Mouse (Mus musculus): ENCODE measurements around the gene Clec2g. TPM values are rescaled to one million over a fixed set of nuclear protein-coding genes. Genes with fewer than 3 reads are reported as not detected.
"Not testable (repeated sequence)": the region's sequence is repeated elsewhere in the genome, so short reads cannot be mapped to it uniquely, and the experiment has no call there.

The Clec2g gene
- total and polyA plus RNA-seq, 2 experiments from 2014 or later: not detected

GRCm38 (mm10) chr6:128971394-128972039 is 37.3 kb downstream of the Clec2g start:
- no peak for TF ChIP-seq CTCF (IDR thresholded peaks at IDR 0.05)
- Histone ChIP-seq H3K4me3 (ENCODE audit: low read depth, low read length) (no peak overlapping the region), H3K27me3 (ENCODE audit: insufficient read depth, low read length) (no peaks in the 10 kb centered on the region), H3K9ac (replicated peaks; ENCODE audit: low read length, poor library complexity, severe bottlenecking) (no peak overlapping the region), H3K36me3 (ENCODE audit: insufficient read depth, low read length) (no peaks in the 10 kb centered on the region), H3K4me2 (ENCODE audit: low read depth, low read length, poor library complexity, severe bottlenecking) (no peak overlapping the region), H3K27ac (ENCODE audit: low read depth, low read length) (no peak overlapping the region), H3K9me3 (ENCODE audit: low read length) (no peaks in the 10 kb centered on the region), H3K4me1 (ENCODE audit: insufficient read depth, low read length) (no peaks in the 10 kb centered on the region)
- no peak for ATAC-seq (ENCODE audit: low FRiP score)
- DNase-seq (ENCODE audit: low spot score): no peak
- WGBS: 85% methylated on average over 1 of the region's 1 CpGs

- no peaks in the 10 kb centered on the region for H3K27me3 ChIP-seq (ENCODE audit: insufficient read depth, low read length)
- H3K27ac ChIP-seq (ENCODE audit: low read depth, low read length): no peak overlapping the region
- H3K4me2 ChIP-seq (ENCODE audit: low read depth, low read length, poor library complexity, severe bottlenecking): no peak overlapping the region
- H3K36me3 ChIP-seq (ENCODE audit: insufficient read depth, low read length): no peaks in the 10 kb centered on the region
- ATAC-seq (ENCODE audit: low FRiP score) (no peak), DNase-seq (ENCODE audit: low spot score) (no peak)
- no peak for TF ChIP-seq CTCF (IDR thresholded peaks at IDR 0.05)
- no peak overlapping the region for H3K4me3 ChIP-seq (ENCODE audit: low read depth, low read length)
- WGBS: 83% methylated on average over 2 of the region's 2 CpGs
- no peaks in the 10 kb centered on the region for H3K9me3 ChIP-seq (ENCODE audit: low read length)
- no peak overlapping the region for H3K9ac ChIP-seq (replicated peaks; ENCODE audit: low read length, poor library complexity, severe bottlenecking)
- H3K4me1 ChIP-seq (ENCODE audit: insufficient read depth, low read length): no peaks in the 10 kb centered on the region
Observed at GRCm38 (mm10) chr6:128972156-128972555, 38.0 kb downstream of the Clec2g start.

GRCm38 (mm10) chr6:128972687-128973438 is 38.7 kb downstream of the Clec2g start:
- H3K4me1 ChIP-seq (ENCODE audit: insufficient read depth, low read length): no peaks in the 10 kb centered on the region
- TF ChIP-seq CTCF (IDR thresholded peaks at IDR 0.05): no peak
- H3K9ac ChIP-seq (replicated peaks; ENCODE audit: low read length, poor library complexity, severe bottlenecking): no peak overlapping the region
- no peak overlapping the region for H3K27ac ChIP-seq (ENCODE audit: low read depth, low read length)
- no peaks in the 10 kb centered on the region for H3K9me3 ChIP-seq (ENCODE audit: low read length)
- DNase-seq (ENCODE audit: low spot score): no peak
- no peak overlapping the region for H3K4me2 ChIP-seq (ENCODE audit: low read depth, low read length, poor library complexity, severe bottlenecking)
- H3K27me3 ChIP-seq (ENCODE audit: insufficient read depth, low read length): no peaks in the 10 kb centered on the region
- H3K36me3 ChIP-seq (ENCODE audit: insufficient read depth, low read length): no peaks in the 10 kb centered on the region
- 85% methylated on average over 5 of the region's 5 CpGs for whole genome bisulfite sequencing
- no peak for ATAC-seq (ENCODE audit: low FRiP score)
- H3K4me3 ChIP-seq (ENCODE audit: low read depth, low read length): no peak overlapping the region

DNA sequence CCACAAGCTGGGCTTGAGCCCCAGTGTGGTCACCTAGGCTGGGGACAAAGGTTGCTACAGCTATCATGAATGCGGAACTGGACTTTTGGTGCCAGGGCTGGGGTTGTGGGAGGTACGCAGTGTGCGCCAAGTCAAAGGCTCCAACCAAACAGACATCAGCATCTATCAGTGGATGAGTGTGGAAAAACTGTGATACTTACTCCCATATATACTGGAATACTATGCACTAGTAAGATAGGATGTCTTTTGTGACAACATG is 39.2 kb downstream of the Clec2g start:
- no peak for DNase-seq (ENCODE audit: low spot score)
- H3K36me3 ChIP-seq (ENCODE audit: insufficient read depth, low read length): no peaks in the 10 kb centered on the region
- H3K27me3 ChIP-seq (ENCODE audit: insufficient read depth, low read length): no peaks in the 10 kb centered on the region
- 95% methylated on average over 3 of the region's 3 CpGs for WGBS
- no peaks in the 10 kb centered on the region for H3K4me1 ChIP-seq (ENCODE audit: insufficient read depth, low read length)
- no peak overlapping the region for H3K4me2 ChIP-seq (ENCODE audit: low read depth, low read length, poor library complexity, severe bottlenecking)
- no peak overlapping the region for H3K27ac ChIP-seq (ENCODE audit: low read depth, low read length)
- no peaks in the 10 kb centered on the region for H3K9me3 ChIP-seq (ENCODE audit: low read length)
- H3K9ac ChIP-seq (replicated peaks; ENCODE audit: low read length, poor library complexity, severe bottlenecking): no peak overlapping the region
- no peak overlapping the region for H3K4me3 ChIP-seq (ENCODE audit: low read depth, low read length)
- TF ChIP-seq CTCF (IDR thresholded peaks at IDR 0.05): no peak
- ATAC-seq (ENCODE audit: low FRiP score): no peak

- H3K36me3 ChIP-seq (ENCODE audit: insufficient read depth, low read length); DNase-seq (ENCODE audit: low spot score); H3K9ac ChIP-seq (replicated peaks; ENCODE audit: low read length, poor library complexity, severe bottlenecking): not testable (repeated sequence)
Observed at GRCm38 (mm10) chr6:128974850-128975249, 40.7 kb downstream of the Clec2g start.

GRCm38 (mm10) chr6:128976194-128976593 is 42.0 kb downstream of the Clec2g start:
- no peak for TF ChIP-seq CTCF (IDR thresholded peaks at IDR 0.05)
- Histone ChIP-seq H3K27ac (ENCODE audit: low read depth, low read length) (no peak overlapping the region), H3K9ac (replicated peaks; ENCODE audit: low read length, poor library complexity, severe bottlenecking) (no peak overlapping the region), H3K9me3 (ENCODE audit: low read length) (no peaks in the 10 kb centered on the region), H3K27me3 (ENCODE audit: insufficient read depth, low read length) (no peaks in the 10 kb centered on the region), H3K36me3 (ENCODE audit: insufficient read depth, low read length) (no peaks in the 10 kb centered on the region), H3K4me3 (ENCODE audit: low read depth, low read length) (no peak overlapping the region), H3K4me1 (ENCODE audit: insufficient read depth, low read length) (no peaks in the 10 kb centered on the region), H3K4me2 (ENCODE audit: low read depth, low read length, poor library complexity, severe bottlenecking) (no peak overlapping the region)
- DNase-seq (ENCODE audit: low spot score) (no peak), ATAC-seq (ENCODE audit: low FRiP score) (no peak)

More at GRCm38 (mm10) chr6:128974850-128975249, 40.7 kb downstream of the Clec2g start:
- not testable (repeated sequence) for H3K27me3 ChIP-seq (ENCODE audit: insufficient read depth, low read length); ATAC-seq (ENCODE audit: low FRiP score); H3K4me1 ChIP-seq (ENCODE audit: insufficient read depth, low read length); H3K4me3 ChIP-seq (ENCODE audit: low read depth, low read length); H3K9me3 ChIP-seq (ENCODE audit: low read length); H3K27ac ChIP-seq (ENCODE audit: low read depth, low read length); H3K4me2 ChIP-seq (ENCODE audit: low read depth, low read length, poor library complexity, severe bottlenecking)

GRCm38 (mm10) chr6:128981951-128982541 is 47.9 kb downstream of the Clec2g start:
- H3K36me3 ChIP-seq (ENCODE audit: insufficient read depth, low read length); H3K9me3 ChIP-seq (ENCODE audit: low read length); H3K27me3 ChIP-seq (ENCODE audit: insufficient read depth, low read length); H3K9ac ChIP-seq (replicated peaks; ENCODE audit: low read length, poor library complexity, severe bottlenecking); H3K4me2 ChIP-seq (ENCODE audit: low read depth, low read length, poor library complexity, severe bottlenecking); H3K4me1 ChIP-seq (ENCODE audit: insufficient read depth, low read length); H3K27ac ChIP-seq (ENCODE audit: low read depth, low read length); DNase-seq (ENCODE audit: low spot score); H3K4me3 ChIP-seq (ENCODE audit: low read depth, low read length); ATAC-seq (ENCODE audit: low FRiP score): not testable (repeated sequence)
- WGBS: 92% methylated on average over 4 of the region's 4 CpGs

Measured in midbrain, postnatal 0 days (tissue).